Mouse (Mus musculus) liver, adult 2 months (tissue): ENCODE measurements around the gene Igf2.

Experiments
- CTCF ChIP-seq: fragments of 200-500 bp; IDR thresholded peaks from 2 replicates; pipeline ENCODE4 v1.5.1; 2011; ENCODE audit warnings: low read depth, low read length, control low read depth
- POLR2A ChIP-seq: fragments of 200-500 bp; IDR thresholded peaks from 2 replicates; pipeline ENCODE4 v1.6.1; 2011; ENCODE audit warnings: low read length, control low read depth; ENCODE audit not compliant: insufficient read depth; ENCODE audit errors: extremely low read depth

DNA sequence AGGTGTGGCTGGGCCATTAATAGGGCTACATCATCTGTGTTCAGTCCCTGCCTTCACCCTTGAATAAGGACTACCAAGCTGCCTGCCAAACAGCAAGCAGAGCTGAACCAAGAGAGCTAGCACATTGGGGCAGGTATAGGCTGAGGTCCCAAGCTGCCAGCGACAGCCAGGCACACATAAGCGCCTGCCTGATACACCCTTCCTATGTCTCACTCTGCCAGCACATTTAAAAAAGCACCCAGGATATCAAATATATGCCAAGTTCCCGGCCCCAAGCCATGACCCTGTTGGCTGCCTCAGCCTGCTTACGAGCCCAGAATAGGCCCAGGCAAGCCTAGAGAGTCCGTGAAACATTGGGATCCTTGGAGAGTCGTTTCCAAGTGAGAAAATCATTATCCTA, 36.8 kb downstream of the Igf2 start:
- no peak for TF ChIP-seq CTCF
- TF ChIP-seq POLR2A: no peak
